Mouse (Mus musculus) cortical plate, adult 2 months (tissue): ENCODE measurements at regions not wholly inside any gene's neighbourhood (a gene's known extent, or its start where the extent isn't known, plus 50 kb on each side); places are given as distances from the start of the nearest gene placed in this dataset.
"Not testable (repeated sequence)": the region's sequence is repeated elsewhere in the genome, so short reads cannot be mapped to it uniquely, and the experiment has no call there.

Experiments
- H3K27ac ChIP-seq: fragments of 200-500 bp; 2 replicates; pipeline ENCODE4 v1.5.1; 2012; ENCODE audit warnings: low read length, control low read depth, inconsistent platforms; ENCODE audit not compliant: insufficient read depth
- H3K4me1 ChIP-seq: fragments of 200-500 bp; 2 replicates; pipeline ENCODE4 v1.6.1; 2011; ENCODE audit warnings: low read length; ENCODE audit not compliant: control insufficient read depth, insufficient read depth
- H3K4me3 ChIP-seq: fragments of 200-500 bp; 2 replicates; pipeline ENCODE4 v1.5.1; 2011; ENCODE audit warnings: mild to moderate bottlenecking, low read length, control low read depth; ENCODE audit not compliant: insufficient read depth
- CTCF ChIP-seq: fragments of 200-500 bp; IDR thresholded peaks from 2 replicates; pipeline ENCODE4 v1.5.1; 2011; ENCODE audit warnings: mild to moderate bottlenecking, control low read depth, low read length; ENCODE audit not compliant: insufficient read depth; ENCODE audit errors: extremely low read depth
- POLR2A ChIP-seq: fragments of 200-500 bp; IDR thresholded peaks from 2 replicates; pipeline ENCODE4 v1.6.1; 2011; ENCODE audit warnings: mild to moderate bottlenecking, low read length, control low read depth; ENCODE audit not compliant: insufficient read depth; ENCODE audit errors: extremely low read depth

DNA sequence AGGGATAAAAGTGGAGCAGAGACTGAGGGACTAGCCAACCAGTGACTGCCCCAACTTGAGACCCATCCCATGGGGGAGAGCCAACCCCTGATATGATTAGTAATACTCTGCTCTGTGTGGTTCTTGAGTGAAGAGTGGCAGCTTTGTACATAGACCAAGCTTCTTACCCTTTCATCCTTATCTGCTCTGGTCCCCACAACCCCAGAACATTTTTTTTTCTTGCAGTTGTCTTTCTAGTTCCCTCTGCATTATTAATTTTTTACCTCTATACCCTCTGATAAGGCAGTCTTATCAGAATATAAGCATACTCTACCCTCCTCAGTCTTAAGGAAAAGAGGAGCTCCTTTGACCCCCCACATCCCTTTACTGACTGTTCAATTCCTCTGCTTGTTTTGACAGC lies 474.4 kb upstream of the Fam160b2 start:
- TF ChIP-seq POLR2A (no peak), CTCF (no peak)
- no peaks in the 10 kb centered on the region for H3K4me1 ChIP-seq
- no peak overlapping the region for H3K4me3 ChIP-seq
- H3K27ac ChIP-seq: no peak overlapping the region

- no peak overlapping the region for H3K27ac ChIP-seq
- H3K4me3 ChIP-seq: no peak overlapping the region
- no peaks in the 10 kb centered on the region for H3K4me1 ChIP-seq
- TF ChIP-seq POLR2A (no peak), CTCF (no peak)
Measured at GRCm38 (mm10) chr14:71065669-71066068, 466.0 kb upstream of the Fam160b2 start.

DNA sequence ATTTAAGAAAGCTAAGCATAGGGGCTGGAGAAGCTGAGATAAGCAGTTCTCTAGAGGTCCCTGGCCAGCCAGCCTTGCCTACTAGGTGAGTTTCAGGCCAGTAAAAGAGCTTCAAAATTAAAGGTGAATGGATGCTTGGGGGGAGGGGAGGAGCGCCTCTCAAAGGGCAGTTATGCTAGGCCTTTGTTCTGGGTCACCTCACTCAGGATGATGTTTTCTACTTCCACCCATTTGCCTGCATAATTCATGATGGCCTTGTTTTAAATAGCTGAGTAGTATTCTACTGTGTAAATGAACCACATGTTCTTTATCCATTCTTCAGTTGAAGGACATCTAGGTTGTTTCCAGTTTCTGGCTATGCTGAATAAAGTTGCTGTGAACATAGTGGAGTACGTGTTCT lies 457.0 kb upstream of the Fam160b2 start:
- Histone ChIP-seq H3K4me1 (no peaks in the 10 kb centered on the region), H3K4me3 (no peak overlapping the region), H3K27ac (no peak overlapping the region)
- no peak for TF ChIP-seq POLR2A
- TF ChIP-seq CTCF: no peak

DNA sequence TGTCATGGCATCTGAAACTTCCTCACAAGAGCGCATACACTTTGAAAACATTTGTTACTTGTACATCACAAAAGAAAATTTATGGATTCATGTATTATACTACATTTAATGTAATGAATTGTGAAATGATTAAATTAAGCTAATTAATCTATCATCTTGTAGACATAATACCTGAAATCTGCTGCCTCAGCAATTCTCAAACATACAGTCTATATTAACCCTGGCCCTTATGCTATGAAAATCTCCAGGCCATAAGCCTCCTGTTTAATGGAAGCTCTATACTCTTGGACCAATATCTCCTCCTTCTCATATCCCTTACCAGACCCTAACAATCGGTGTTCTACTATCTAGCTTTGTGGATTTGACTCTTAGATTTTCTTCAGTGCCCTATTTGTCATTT lies 455.8 kb upstream of the Fam160b2 start:
- Histone ChIP-seq H3K4me1 (no peaks in the 10 kb centered on the region), H3K27ac (no peak overlapping the region), H3K4me3 (no peak overlapping the region)
- TF ChIP-seq POLR2A: no peak
- no peak for TF ChIP-seq CTCF

- H3K27ac ChIP-seq: no peak overlapping the region
- no peak overlapping the region for H3K4me3 ChIP-seq
- no peaks in the 10 kb centered on the region for H3K4me1 ChIP-seq
- no peak for TF ChIP-seq CTCF
- no peak for TF ChIP-seq POLR2A
Measured at GRCm38 (mm10) chr14:71053788-71054641, 454.4 kb upstream of the Fam160b2 start.

- Histone ChIP-seq H3K27ac (no peak overlapping the region), H3K4me1 (peaks cover 2% of the 10 kb centered on the region; the same call in 1 of the 2 replicates), H3K4me3 (no peak overlapping the region)
- TF ChIP-seq CTCF: no peak
- TF ChIP-seq POLR2A: no peak
Measured at GRCm38 (mm10) chr14:71047096-71047495, 447.5 kb upstream of the Fam160b2 start.

DNA sequence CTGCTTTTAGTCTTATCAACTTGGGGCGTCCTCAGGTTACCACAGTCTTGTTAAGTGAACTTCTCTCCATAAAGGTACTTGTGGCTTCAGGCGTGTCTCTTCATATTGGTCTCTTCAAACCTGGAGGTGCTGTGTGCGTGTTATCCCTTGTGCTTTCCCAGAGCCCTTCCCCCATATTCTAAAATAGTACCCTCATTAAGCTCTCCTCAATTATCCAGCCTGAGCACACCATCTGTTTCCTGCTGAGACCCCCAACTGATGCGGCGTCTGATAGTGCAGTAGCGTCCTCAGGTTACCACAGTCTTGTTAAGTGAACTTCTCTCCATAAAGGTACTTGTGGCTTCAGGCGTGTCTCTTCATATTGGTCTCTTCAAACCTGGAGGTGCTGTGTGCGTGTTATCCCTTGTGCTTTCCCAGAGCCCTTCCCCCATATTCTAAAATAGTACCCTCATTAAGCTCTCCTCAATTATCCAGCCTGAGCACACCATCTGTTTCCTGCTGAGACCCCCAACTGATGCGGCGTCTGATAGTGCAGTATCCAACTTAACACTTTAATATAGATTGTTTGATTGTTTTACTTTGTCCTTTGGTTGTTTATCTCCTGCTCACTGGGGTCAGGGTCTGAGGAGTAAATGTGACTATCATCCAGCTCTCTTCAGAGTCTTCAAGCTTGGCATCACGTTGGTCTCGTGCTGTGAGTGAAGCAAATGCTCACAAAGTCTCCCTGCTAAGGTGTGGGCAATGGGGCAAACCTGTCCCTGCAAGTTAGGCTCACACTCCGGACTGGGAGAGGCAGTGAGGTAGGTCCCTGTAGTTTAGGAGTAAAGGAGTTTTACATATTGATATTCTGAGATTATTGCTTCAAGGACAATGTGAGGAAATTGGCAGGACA lies 444.5 kb upstream of the Fam160b2 start:
- not testable (repeated sequence) for H3K27ac ChIP-seq, H3K4me3 ChIP-seq, H3K4me1 ChIP-seq

GRCm38 (mm10) chr14:71036620-71037019 lies 437.0 kb upstream of the Fam160b2 start:
- Histone ChIP-seq H3K4me3 (no peak overlapping the region), H3K27ac (no peak overlapping the region), H3K4me1 (no peaks in the 10 kb centered on the region)
- TF ChIP-seq CTCF (no peak), POLR2A (no peak)

GRCm38 (mm10) chr14:71033586-71033985 lies 434.0 kb upstream of the Fam160b2 start:
- no peak overlapping the region for H3K27ac ChIP-seq
- no peaks in the 10 kb centered on the region for H3K4me1 ChIP-seq
- TF ChIP-seq POLR2A (no peak), CTCF (no peak)
- no peak overlapping the region for H3K4me3 ChIP-seq

GRCm38 (mm10) chr14:71030164-71030880 lies 430.7 kb upstream of the Fam160b2 start:
- H3K27ac ChIP-seq: no peak overlapping the region
- H3K4me1 ChIP-seq: no peaks in the 10 kb centered on the region
- no peak overlapping the region for H3K4me3 ChIP-seq
- TF ChIP-seq CTCF: no peak
- TF ChIP-seq POLR2A: no peak
